12 mouse cellular contexts compared by ENCODE assay signal in the genomic region with DNA sequence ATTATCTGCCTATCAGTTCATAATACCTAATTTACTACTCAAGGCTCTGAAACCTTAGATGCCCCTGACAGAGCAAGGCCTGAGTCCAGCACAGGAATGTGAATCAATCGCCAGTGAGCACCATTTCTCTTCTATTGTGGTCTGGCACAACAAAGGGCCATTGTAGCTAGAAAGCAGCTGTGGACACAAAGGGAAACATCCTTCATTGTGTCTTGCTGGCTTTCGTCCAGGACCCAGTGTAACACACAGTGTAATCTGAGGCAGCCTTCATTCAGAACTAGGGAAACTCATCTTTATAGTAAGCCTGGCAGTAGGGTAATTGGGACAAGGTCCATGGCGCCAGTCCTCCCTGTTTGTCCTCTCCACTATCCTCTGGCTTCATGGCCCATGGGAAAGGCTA.
DNase-seq lines count a peak whose midpoint lies in the region; ATAC-seq and TF ChIP-seq lines count a peak whose summit lies in the region.
"Had no signal": no experiment of that assay in that cellular context is flagged by ENCODE, and none has a peak within 500 bp of the region (broad histone marks: within the 10 kb centered on the region; RNA-seq: fewer than 3 reads in every experiment).

No protein-coding gene starts in this region.

- peak; percentile 10 for DNase-seq in hindbrain, embryonic 10.5 days (ENCODE audit: low spot score)
- peak; percentile 3 for DNase-seq in NIH3T3 (ENCODE audit: low read depth)
- DNase-seq in cerebellum, postnatal 14 days = peak; percentile 9 to 20
- no peak for DNase-seq in midbrain, embryonic 11.5 days (ENCODE audit: low spot score, missing footprints)
- no peak for DNase-seq in adrenal gland, adult (ENCODE audit: inconsistent age in 2 of 2, low spot score in 1 of 2)
- no peak for DNase-seq in stomach, postnatal 0 days (ENCODE audit: low spot score)
- DNase-seq: adrenal gland, postnatal 36 days; lung, postnatal 36 days; thymus, postnatal 4 days had no signal

- H3K27ac ChIP-seq in hindbrain, embryonic 10.5 days = peak overlapping the region; percentile 65
- no peak overlapping the region for H3K27ac ChIP-seq in hindbrain, embryonic 16.5 days (ENCODE audit: low read depth, low read length)
- H3K27ac ChIP-seq in midbrain, embryonic 11.5 days (ENCODE audit: low read depth, low read length) = no peak overlapping the region
- no peak overlapping the region for H3K27ac ChIP-seq in kidney, embryonic 16.5 days (ENCODE audit: low read length)
- no peak overlapping the region for H3K27ac ChIP-seq in stomach, postnatal 0 days (replicated peaks)

- no peak for TF ChIP-seq CTCF in stomach, postnatal 0 days (IDR thresholded peaks at IDR 0.05; ENCODE audit: low read depth)

- no peak overlapping the region for H3K4me3 ChIP-seq in hindbrain, embryonic 10.5 days
- no peak overlapping the region for H3K4me3 ChIP-seq in hindbrain, embryonic 16.5 days (ENCODE audit: low read length)
- H3K4me3 ChIP-seq in midbrain, embryonic 11.5 days (ENCODE audit: low read depth, low read length) = no peak overlapping the region
- no peak overlapping the region for H3K4me3 ChIP-seq in kidney, embryonic 16.5 days (ENCODE audit: low read length)
- H3K4me3 ChIP-seq in stomach, postnatal 0 days (ENCODE audit: low read depth, low read length) = no peak overlapping the region
- H3K4me3 ChIP-seq: erythroblast, embryonic 14.5 days had no signal

- H3K9ac ChIP-seq in hindbrain, embryonic 16.5 days (ENCODE audit: low read depth, low read length) = no peak overlapping the region
- no peak overlapping the region for H3K9ac ChIP-seq in midbrain, embryonic 11.5 days (ENCODE audit: low read length)
- H3K9ac ChIP-seq in kidney, embryonic 16.5 days (replicated peaks; ENCODE audit: low read length) = no peak overlapping the region
- no peak overlapping the region for H3K9ac ChIP-seq in stomach, postnatal 0 days (ENCODE audit: low read length)

- no peak overlapping the region for H3K4me2 ChIP-seq in hindbrain, embryonic 16.5 days (ENCODE audit: low read length)
- no peak overlapping the region for H3K4me2 ChIP-seq in midbrain, embryonic 11.5 days
- no peak overlapping the region for H3K4me2 ChIP-seq in kidney, embryonic 16.5 days (replicated peaks; ENCODE audit: low read depth, low read length)
- no peak overlapping the region for H3K4me2 ChIP-seq in stomach, postnatal 0 days (replicated peaks; ENCODE audit: low read depth)

- H3K9me3 ChIP-seq in hindbrain, embryonic 10.5 days = no peaks in the 10 kb centered on the region
- no peaks in the 10 kb centered on the region for H3K9me3 ChIP-seq in hindbrain, embryonic 16.5 days (ENCODE audit: control insufficient read depth, low read length)
- H3K9me3 ChIP-seq in midbrain, embryonic 11.5 days (ENCODE audit: control insufficient read depth, low read length) = no peaks in the 10 kb centered on the region
- H3K9me3 ChIP-seq in kidney, embryonic 16.5 days (ENCODE audit: low read length) = no peaks in the 10 kb centered on the region
- H3K9me3 ChIP-seq in stomach, postnatal 0 days (ENCODE audit: control insufficient read depth, low read length) = no peaks in the 10 kb centered on the region

- no peaks in the 10 kb centered on the region for H3K36me3 ChIP-seq in hindbrain, embryonic 10.5 days
- H3K36me3 ChIP-seq in hindbrain, embryonic 16.5 days (ENCODE audit: control insufficient read depth, insufficient read depth, low read length) = no peaks in the 10 kb centered on the region
- no peaks in the 10 kb centered on the region for H3K36me3 ChIP-seq in midbrain, embryonic 11.5 days (ENCODE audit: control insufficient read depth, insufficient read depth, low read length)
- no peaks in the 10 kb centered on the region for H3K36me3 ChIP-seq in kidney, embryonic 16.5 days (ENCODE audit: insufficient read depth, low read length)
- no peaks in the 10 kb centered on the region for H3K36me3 ChIP-seq in stomach, postnatal 0 days (ENCODE audit: control insufficient read depth, insufficient read depth, low read length)

- ATAC-seq in hindbrain, embryonic 16.5 days = no peak
- peak; percentile 40 for ATAC-seq in midbrain, embryonic 11.5 days (ENCODE audit: low FRiP score)
- ATAC-seq in kidney, embryonic 16.5 days (ENCODE audit: low FRiP score, low TSS enrichment) = no peak
- ATAC-seq in stomach, postnatal 0 days (ENCODE audit: low FRiP score, low TSS enrichment) = no peak

- H3K4me1 ChIP-seq in hindbrain, embryonic 10.5 days (replicated peaks) = peaks cover 13% of the 10 kb centered on the region
- H3K4me1 ChIP-seq in hindbrain, embryonic 16.5 days (ENCODE audit: control insufficient read depth, insufficient read depth, low read depth, low read length) = no peaks in the 10 kb centered on the region
- no peaks in the 10 kb centered on the region; the same call in 1 of the 2 replicates for H3K4me1 ChIP-seq in midbrain, embryonic 11.5 days (ENCODE audit: control insufficient read depth, insufficient read depth, low read length)
- H3K4me1 ChIP-seq in kidney, embryonic 16.5 days (ENCODE audit: insufficient read depth, low read length) = no peaks in the 10 kb centered on the region
- no peaks in the 10 kb centered on the region for H3K4me1 ChIP-seq in stomach, postnatal 0 days (replicated peaks; ENCODE audit: control insufficient read depth, insufficient read depth)

- 43% methylated on average over 3 of the region's 3 CpGs for WGBS in hindbrain, embryonic 10.5 days
- 44% methylated on average over 3 of the region's 3 CpGs for WGBS in hindbrain, embryonic 16.5 days
- 51% methylated on average over 3 of the region's 3 CpGs for WGBS in midbrain, embryonic 11.5 days
- 72% methylated on average over 3 of the region's 3 CpGs for WGBS in kidney, embryonic 16.5 days
- WGBS in stomach, postnatal 0 days = 72% methylated on average over 3 of the region's 3 CpGs

- TF ChIP-seq EP300 in stomach, postnatal 0 days (optimal IDR thresholded peaks at IDR 0.05) = no peak

- H3K27me3 ChIP-seq in hindbrain, embryonic 10.5 days (ENCODE audit: insufficient read depth, poor library complexity, severe bottlenecking) = no peaks in the 10 kb centered on the region
- no peaks in the 10 kb centered on the region for H3K27me3 ChIP-seq in hindbrain, embryonic 16.5 days (replicated peaks; ENCODE audit: control insufficient read depth, insufficient read depth, low read length)
- H3K27me3 ChIP-seq in midbrain, embryonic 11.5 days (ENCODE audit: control insufficient read depth, insufficient read depth, low read length) = no peaks in the 10 kb centered on the region
- no peaks in the 10 kb centered on the region for H3K27me3 ChIP-seq in kidney, embryonic 16.5 days (ENCODE audit: insufficient read depth, low read length)
- no peaks in the 10 kb centered on the region for H3K27me3 ChIP-seq in stomach, postnatal 0 days (ENCODE audit: control insufficient read depth, insufficient read depth, low read length)

Comparison
In these comparisons a context has a peak if more than half of its experiments do, and no peak if none do; other contexts are left out.
1. DNase-seq: peak in hindbrain, embryonic 10.5 days (single experiment), NIH3T3 (single experiment) and cerebellum, postnatal 14 days (2 of 2); none in midbrain, embryonic 11.5 days (single experiment), adrenal gland, adult (0 of 2) and stomach, postnatal 0 days (single experiment).